Mouse (Mus musculus) limb, embryonic 11.5 days (tissue): ENCODE results near the gene Dvl3. TPM values are rescaled to one million over a fixed set of nuclear protein-coding genes. Genes with fewer than 3 reads are reported as not detected.

Source experiments
- ATAC-seq: fragments of 200-750 bp; cut with Nextera tagmentation; 2 replicates; pipeline ENCODE4 v1.8.0; 2017; ENCODE audit warnings: low read depth; ENCODE audit not compliant: insufficient number of reproducible peaks, low FRiP score, low TSS enrichment
- DNase-seq: peaks from one replicate; pipeline ENCODE4 v3.0.0-alpha.2; 2015; ENCODE audit warnings: low spot score
- H3K27ac ChIP-seq: fragments of 300-500 bp; sonication (generic); replicated peaks from 2 replicates; pipeline ENCODE4 v1.5.1; 2014; ENCODE audit warnings: low read depth, mild to moderate bottlenecking, low read length
- H3K27me3 ChIP-seq: fragments of 300-500 bp; sonication (generic); 2 replicates; pipeline ENCODE4 v1.6.1; 2014; ENCODE audit warnings: mild to moderate bottlenecking, low read length, mixed read lengths; ENCODE audit not compliant: control insufficient read depth, insufficient read depth
- H3K36me3 ChIP-seq: fragments of 300-500 bp; sonication (generic); 2 replicates; pipeline ENCODE4 v1.6.1; 2014; ENCODE audit warnings: mild to moderate bottlenecking, low read length, moderate library complexity, mixed read lengths; ENCODE audit not compliant: control insufficient read depth, insufficient read depth
- H3K4me1 ChIP-seq: fragments of 300-500 bp; sonication (generic); 2 replicates; pipeline ENCODE4 v1.6.1; 2014; ENCODE audit warnings: low read length, mixed read lengths; ENCODE audit not compliant: control insufficient read depth, insufficient read depth
- H3K4me2 ChIP-seq: fragments of 300-500 bp; sonication (generic); 2 replicates; pipeline ENCODE4 v1.6.1; 2014; ENCODE audit warnings: low read depth, mild to moderate bottlenecking, moderate library complexity; ENCODE audit not compliant: severe bottlenecking
- H3K4me3 ChIP-seq: fragments of 300-500 bp; sonication (generic); 2 replicates; pipeline ENCODE4 v1.5.1; 2014; ENCODE audit warnings: low read depth, low read length
- H3K9ac ChIP-seq: fragments of 300-500 bp; sonication (generic); 2 replicates; pipeline ENCODE4 v1.6.1; 2014; ENCODE audit warnings: mild to moderate bottlenecking, low read length
- H3K9me3 ChIP-seq: fragments of 300-500 bp; sonication (generic); 2 replicates; pipeline ENCODE4 v1.6.1; 2016; ENCODE audit warnings: low read length; ENCODE audit not compliant: control insufficient read depth
- WGBS: fragments of 180-500 bp; shearing (Covaris S2); extraction: QIAGEN DNeasy Blood & Tissue Kit; methylation state at CpG from one replicate; pipeline ENCODE4 v1.1.7; 2014; 5-methylcytosine and 5-hydroxymethylcytosine counted together
- polyA plus RNA-seq: library from polyadenylated mRNA; unstranded; fragments of >200 nt; fragmentation: Nextera tagmentation; extraction: Ambion mirVana; gene quantifications from 2 replicates; pipeline ENCODE4 v1.2.1, GENCODE M21; 2014

Gene Dvl3
- polyA plus RNA-seq, 1 experiment from 2014 or later = 40.4 TPM

GRCm38 (mm10) chr16:20506000-20506399 lies 10.8 kb upstream of the Dvl3 start:
- Histone ChIP-seq H3K36me3 (peaks cover 62% of the 10 kb centered on the region), H3K9ac (no peak overlapping the region), H3K27me3 (no peaks in the 10 kb centered on the region), H3K27ac (no peak overlapping the region), H3K4me3 (no peak overlapping the region), H3K4me2 (no peak overlapping the region), H3K4me1 (no peaks in the 10 kb centered on the region), H3K9me3 (no peaks in the 10 kb centered on the region)
- DNase-seq (no peak), ATAC-seq (no peak)
- WGBS = 86% methylated on average over 8 of the region's 8 CpGs

- H3K4me1 ChIP-seq = no peaks in the 10 kb centered on the region
- H3K27me3 ChIP-seq = no peaks in the 10 kb centered on the region
- H3K4me2 ChIP-seq = no peak overlapping the region
- peak; percentile 26 for ATAC-seq
- no peak overlapping the region for H3K9ac ChIP-seq
- peaks cover 39% of the 10 kb centered on the region for H3K36me3 ChIP-seq
- no peak overlapping the region for H3K4me3 ChIP-seq
- H3K27ac ChIP-seq = no peak overlapping the region
- H3K9me3 ChIP-seq = no peaks in the 10 kb centered on the region
- 80% methylated on average over 3 of the region's 3 CpGs for WGBS
- peak; percentile 48 for DNase-seq
These were observed 7.4 kb upstream of the Dvl3 start for GRCm38 (mm10) chr16:20509349-20509748.

GRCm38 (mm10) chr16:20511277-20511847 lies 5.4 kb upstream of the Dvl3 start:
- WGBS = 89% methylated on average over 7 of the region's 7 CpGs
- H3K27me3 ChIP-seq = no peaks in the 10 kb centered on the region
- DNase-seq (no peak), ATAC-seq (no peak)
- H3K9me3 ChIP-seq = no peaks in the 10 kb centered on the region
- no peak overlapping the region for H3K4me2 ChIP-seq
- peaks cover 26% of the 10 kb centered on the region for H3K36me3 ChIP-seq
- no peaks in the 10 kb centered on the region for H3K4me1 ChIP-seq
- H3K27ac ChIP-seq = no peak overlapping the region
- H3K9ac ChIP-seq = no peak overlapping the region
- H3K4me3 ChIP-seq = no peak overlapping the region

- H3K9ac ChIP-seq = peak overlapping the region; percentile 98
- no peak for DNase-seq
- H3K27ac ChIP-seq = no peak overlapping the region
These were observed 750 bp upstream of the Dvl3 start for GRCm38 (mm10) chr16:20516032-20516431.

GRCm38 (mm10) chr16:20517216-20517615 lies 434 bp downstream of the Dvl3 start:
- ATAC-seq = no peak; the same call in 1 of the 2 replicates
- under 1% methylated on average over 26 of the region's 26 CpGs for WGBS

More at GRCm38 (mm10) chr16:20516032-20516431, 750 bp upstream of the Dvl3 start:
- Histone ChIP-seq H3K9me3 (no peaks in the 10 kb centered on the region), H3K4me2 (peak overlapping the region; percentile 95), H3K4me3 (peak overlapping the region; percentile 96), H3K36me3 (peaks cover 3% of the 10 kb centered on the region), H3K27me3 (no peaks in the 10 kb centered on the region), H3K4me1 (no peaks in the 10 kb centered on the region)
- ATAC-seq = no peak

GRCm38 (mm10) chr16:20517701-20518374 lies 1.1 kb downstream of the Dvl3 start:
- Histone ChIP-seq H3K27ac (peak overlapping the region; percentile 81), H3K4me3 (peak overlapping the region; percentile 96), H3K36me3 (peaks cover 3% of the 10 kb centered on the region), H3K9ac (peak overlapping the region; percentile 98), H3K4me1 (no peaks in the 10 kb centered on the region), H3K27me3 (no peaks in the 10 kb centered on the region), H3K4me2 (peak overlapping the region; percentile 95), H3K9me3 (no peaks in the 10 kb centered on the region)
- ATAC-seq = 0 out of 2 replicates have a peak, but pooled peaks have one; percentile 6
- DNase-seq = peak; percentile 52
- WGBS = 3% methylated on average over 4 of the region's 6 CpGs

More at GRCm38 (mm10) chr16:20517216-20517615, 434 bp downstream of the Dvl3 start:
- peak overlapping the region; percentile 81 for H3K27ac ChIP-seq
- H3K27me3 ChIP-seq = no peaks in the 10 kb centered on the region
- no peak for DNase-seq
- no peaks in the 10 kb centered on the region for H3K4me1 ChIP-seq
- peak overlapping the region; percentile 98 for H3K9ac ChIP-seq
- peak overlapping the region; percentile 95 for H3K4me2 ChIP-seq
- peaks cover 3% of the 10 kb centered on the region for H3K36me3 ChIP-seq
- H3K9me3 ChIP-seq = no peaks in the 10 kb centered on the region
- peak overlapping the region; percentile 96 for H3K4me3 ChIP-seq

GRCm38 (mm10) chr16:20523886-20524285 lies 7.1 kb downstream of the Dvl3 start:
- H3K4me2 ChIP-seq = no peak overlapping the region
- no peak overlapping the region for H3K27ac ChIP-seq
- H3K4me3 ChIP-seq = no peak overlapping the region
- no peaks in the 10 kb centered on the region for H3K27me3 ChIP-seq
- WGBS = 85% methylated on average over 10 of the region's 10 CpGs
- no peak for ATAC-seq
- no peaks in the 10 kb centered on the region for H3K9me3 ChIP-seq
- H3K4me1 ChIP-seq = no peaks in the 10 kb centered on the region
- H3K9ac ChIP-seq = no peak overlapping the region
- peaks cover 44% of the 10 kb centered on the region for H3K36me3 ChIP-seq
- no peak for DNase-seq

GRCm38 (mm10) chr16:20528779-20529178 lies 12.0 kb downstream of the Dvl3 start:
- WGBS = 93% methylated on average over 5 of the region's 5 CpGs

More at GRCm38 (mm10) chr16:20528779-20529178, 12.0 kb downstream of the Dvl3 start:
- H3K27ac ChIP-seq = no peak overlapping the region
- H3K9ac ChIP-seq = no peak overlapping the region
- ATAC-seq (no peak), DNase-seq (no peak)
- no peaks in the 10 kb centered on the region for H3K9me3 ChIP-seq
- H3K4me1 ChIP-seq = no peaks in the 10 kb centered on the region
- no peaks in the 10 kb centered on the region for H3K27me3 ChIP-seq
- H3K36me3 ChIP-seq = peaks cover 45% of the 10 kb centered on the region
- no peak overlapping the region for H3K4me3 ChIP-seq
- no peak overlapping the region for H3K4me2 ChIP-seq
